Mouse (Mus musculus): ENCODE data around the gene Nrg3. TPM values are rescaled to one million over a fixed set of nuclear protein-coding genes. Genes with fewer than 3 reads are reported as not detected.
"Not testable (repeated sequence)": the region's sequence is repeated elsewhere in the genome, so short reads cannot be mapped to it uniquely, and the experiment has no call there.

Gene Nrg3
- polyA plus RNA-seq, 1 experiment from 2014 or later: not detected

DNA sequence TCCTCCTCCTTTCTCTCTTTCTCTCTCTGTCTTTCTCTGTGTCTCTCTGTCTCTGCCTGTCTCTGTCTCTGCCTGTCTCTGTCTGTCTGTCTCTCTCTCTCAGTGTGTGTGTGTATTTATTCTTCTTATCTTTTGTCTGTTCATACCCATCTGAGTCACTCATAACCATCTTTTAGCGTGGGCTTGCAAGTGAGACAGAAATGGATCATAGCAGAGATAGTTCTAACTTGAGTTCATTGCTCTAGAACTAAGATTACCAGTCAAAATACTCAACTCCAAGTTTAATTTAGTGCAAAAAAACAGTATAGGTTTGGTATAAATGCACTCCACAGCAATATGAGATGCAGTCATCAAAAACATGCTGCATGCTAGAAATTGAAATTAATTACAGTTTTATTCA lies 977.9 kb downstream of the Nrg3 start:
- Histone ChIP-seq H3K9me3 (no peaks in the 10 kb centered on the region), H3K4me1 (no peaks in the 10 kb centered on the region), H3K27me3 (ENCODE audit: insufficient read depth, poor library complexity, severe bottlenecking) (no peaks in the 10 kb centered on the region), H3K4me3 (no peak overlapping the region), H3K27ac (no peak overlapping the region), H3K36me3 (no peaks in the 10 kb centered on the region)
- DNase-seq (ENCODE audit: low spot score): no peak
- 68% methylated on average over 1 of the region's 1 CpGs for WGBS

DNA sequence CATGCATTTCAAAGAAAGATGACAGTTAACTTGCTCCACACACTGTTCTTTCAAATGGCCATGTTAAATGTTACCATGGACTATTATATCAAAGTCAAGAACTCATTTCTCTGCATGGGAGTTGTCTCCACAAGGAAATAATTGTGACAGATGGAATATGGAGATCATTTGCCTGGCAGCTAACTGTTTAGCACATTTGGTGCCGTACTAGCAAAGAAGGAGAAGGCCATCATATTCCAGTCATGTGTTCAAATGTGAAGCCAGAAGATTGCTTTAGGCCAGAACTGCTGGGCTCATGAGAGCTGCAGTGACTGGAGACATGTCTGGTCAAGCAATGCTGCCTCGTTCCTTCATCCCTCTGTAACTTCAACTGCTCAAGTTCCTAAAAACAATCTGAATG lies 1025.8 kb downstream of the Nrg3 start:
- no peak for DNase-seq (ENCODE audit: low spot score)
- WGBS: 83% methylated on average over 2 of the region's 2 CpGs

DNA sequence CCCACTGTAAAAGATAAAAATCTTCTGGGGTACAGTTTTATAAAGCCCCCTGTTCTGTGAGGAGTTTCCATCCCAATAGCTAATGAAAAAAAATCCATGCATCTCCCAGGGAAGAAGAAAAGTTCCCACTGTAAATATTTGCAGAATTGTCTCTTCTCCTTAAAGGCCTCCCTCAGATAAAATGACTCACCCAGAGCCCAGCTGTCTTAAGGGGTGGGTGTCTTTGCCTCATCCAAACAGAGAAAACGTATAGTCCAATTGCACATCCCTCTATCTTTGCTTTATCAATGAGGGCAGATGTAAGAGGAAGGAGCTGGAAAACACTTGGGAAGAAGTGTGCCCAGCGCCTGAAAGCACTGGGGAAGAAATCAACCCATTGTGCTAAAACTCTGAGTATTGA lies 1028.1 kb downstream of the Nrg3 start:
- DNase-seq (ENCODE audit: low spot score): no peak
- no peak overlapping the region for H3K4me3 ChIP-seq
- no peaks in the 10 kb centered on the region for H3K27me3 ChIP-seq (ENCODE audit: insufficient read depth, poor library complexity, severe bottlenecking)
- H3K4me1 ChIP-seq: no peaks in the 10 kb centered on the region
- no peaks in the 10 kb centered on the region for H3K36me3 ChIP-seq
- H3K9me3 ChIP-seq: 0 out of 2 replicates have a peak, but pooled peaks cover 4% of the 10 kb centered on the region
- H3K27ac ChIP-seq: no peak overlapping the region
- 78% methylated on average over 2 of the region's 2 CpGs for whole genome bisulfite sequencing

More for the DNA sequence above, 1025.8 kb downstream of the Nrg3 start:
- Histone ChIP-seq H3K36me3 (no peaks in the 10 kb centered on the region), H3K4me3 (no peak overlapping the region), H3K4me1 (no peaks in the 10 kb centered on the region), H3K9me3 (0 out of 2 replicates have a peak, but pooled peaks cover 4% of the 10 kb centered on the region), H3K27me3 (ENCODE audit: insufficient read depth, poor library complexity, severe bottlenecking) (no peaks in the 10 kb centered on the region), H3K27ac (no peak overlapping the region)

DNA sequence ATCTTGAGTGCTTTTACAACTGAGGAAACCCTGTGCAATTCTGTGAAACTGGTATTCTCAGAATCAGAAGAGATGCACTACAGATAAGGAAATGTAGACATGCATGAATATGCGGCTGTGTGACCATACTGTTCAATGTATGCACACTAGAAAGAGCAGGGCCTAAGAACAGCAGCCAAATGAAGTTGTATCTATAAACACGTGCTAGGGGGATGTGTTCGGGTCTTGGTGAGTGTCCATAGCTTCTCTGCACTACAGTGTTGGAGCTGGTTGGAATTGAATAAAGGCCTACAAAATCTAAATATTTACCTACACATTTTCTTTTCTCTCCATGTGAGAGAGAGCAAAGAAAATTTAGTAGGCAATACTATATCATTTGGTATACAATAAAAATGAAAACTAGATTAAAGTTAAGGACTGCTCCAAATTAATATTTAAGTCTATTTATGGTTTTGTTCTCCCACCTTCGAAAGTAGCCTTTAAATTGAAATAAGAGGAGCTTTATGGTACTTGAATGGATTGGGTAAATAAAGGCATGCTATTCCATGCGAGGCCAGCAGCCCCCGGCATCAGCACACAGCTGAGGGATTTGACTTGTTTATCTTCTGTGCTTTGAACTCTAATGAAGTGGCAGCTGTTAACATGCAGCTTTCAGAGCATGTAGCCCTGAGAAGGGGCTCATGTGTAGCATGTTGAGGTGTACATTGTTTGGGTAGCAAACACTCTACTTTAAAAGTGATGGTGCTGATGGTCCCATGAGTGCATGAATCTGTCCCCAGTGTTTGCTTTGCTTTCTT lies 1038.9 kb downstream of the Nrg3 start:
- Histone ChIP-seq H3K9me3 (no peaks in the 10 kb centered on the region), H3K36me3 (no peaks in the 10 kb centered on the region), H3K4me3 (no peak overlapping the region), H3K27ac (no peak overlapping the region), H3K27me3 (ENCODE audit: insufficient read depth, poor library complexity, severe bottlenecking) (no peaks in the 10 kb centered on the region), H3K4me1 (no peaks in the 10 kb centered on the region)
- WGBS: 71% methylated on average over 6 of the region's 6 CpGs
- no peak for DNase-seq (ENCODE audit: low spot score)

DNA sequence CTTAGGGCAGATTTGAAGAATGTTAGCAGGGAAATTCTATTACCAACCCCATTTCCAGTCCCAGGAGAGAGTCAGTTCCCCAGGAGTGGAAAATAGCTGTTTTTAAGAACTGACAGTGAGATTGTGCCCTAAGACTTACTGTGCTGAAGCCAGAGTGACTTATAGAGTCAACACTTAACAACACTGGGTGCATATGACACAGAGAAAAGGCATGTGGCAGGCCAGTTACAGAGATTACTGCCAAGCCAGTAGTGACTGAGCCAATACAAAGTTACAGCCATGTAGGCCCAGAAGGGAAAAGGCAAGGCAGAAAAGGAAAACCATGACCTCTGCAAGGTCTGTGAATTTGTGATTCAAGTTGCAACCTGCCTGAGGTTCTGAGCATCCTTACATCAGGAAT lies 1098.2 kb downstream of the Nrg3 start:
- Histone ChIP-seq H3K27ac (no peak overlapping the region), H3K36me3 (no peaks in the 10 kb centered on the region), H3K4me3 (no peak overlapping the region)

DNA sequence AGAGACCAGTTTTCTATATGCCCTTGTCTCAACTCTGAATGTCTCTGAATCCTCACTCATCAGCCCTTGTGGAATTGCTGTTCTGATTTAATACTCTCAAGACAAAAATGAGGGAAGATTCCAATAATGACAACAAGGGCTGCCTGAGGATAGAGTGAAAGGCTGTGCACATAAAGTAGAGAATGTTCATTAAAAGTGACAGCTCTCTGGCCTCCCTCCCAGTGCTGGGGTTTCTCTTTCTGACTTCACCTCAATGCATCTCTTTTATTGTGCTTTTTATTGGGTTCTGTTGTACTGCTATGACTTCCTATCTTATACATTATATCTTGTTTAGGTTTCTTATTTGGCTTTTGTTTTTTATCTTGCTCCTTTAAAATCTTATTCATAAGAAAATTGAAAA lies 1131.9 kb downstream of the Nrg3 start:
- H3K9me3 ChIP-seq: no peaks in the 10 kb centered on the region
- no peak overlapping the region for H3K27ac ChIP-seq
- no peaks in the 10 kb centered on the region for H3K36me3 ChIP-seq
- no peaks in the 10 kb centered on the region for H3K27me3 ChIP-seq (ENCODE audit: insufficient read depth, poor library complexity, severe bottlenecking)
- DNase-seq (ENCODE audit: low spot score): no peak
- no peak overlapping the region for H3K4me3 ChIP-seq
- no peaks in the 10 kb centered on the region for H3K4me1 ChIP-seq

More for the DNA sequence above, 1098.2 kb downstream of the Nrg3 start:
- DNase-seq (ENCODE audit: low spot score): no peak
- no peaks in the 10 kb centered on the region for H3K4me1 ChIP-seq
- no peaks in the 10 kb centered on the region for H3K27me3 ChIP-seq (ENCODE audit: insufficient read depth, poor library complexity, severe bottlenecking)
- no peaks in the 10 kb centered on the region for H3K9me3 ChIP-seq

DNA sequence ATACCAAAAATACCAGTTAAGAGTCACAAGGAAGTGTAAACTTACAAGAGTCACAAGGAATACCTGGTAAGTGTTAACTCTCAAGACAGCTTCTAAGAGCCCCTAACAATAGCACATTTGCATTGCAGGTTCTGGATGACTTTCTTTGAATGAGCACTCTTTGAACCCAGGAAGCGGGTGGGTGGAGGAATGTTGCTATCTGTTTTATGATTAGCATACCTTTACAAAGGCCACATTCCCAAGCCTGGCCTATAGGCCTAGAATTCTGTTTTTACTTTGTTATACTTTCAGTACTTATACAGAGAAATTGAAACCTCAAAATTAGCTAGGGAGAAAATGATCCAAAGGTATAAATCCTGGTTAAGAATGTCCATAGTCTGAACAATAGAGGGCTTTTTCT lies 1150.0 kb downstream of the Nrg3 start:
- not testable (repeated sequence) for DNase-seq (ENCODE audit: low spot score); H3K9me3 ChIP-seq; H3K4me1 ChIP-seq; H3K36me3 ChIP-seq; H3K27me3 ChIP-seq (ENCODE audit: insufficient read depth, poor library complexity, severe bottlenecking); H3K27ac ChIP-seq; H3K4me3 ChIP-seq
- 58% methylated on average over 1 of the region's 1 CpGs for WGBS

DNA sequence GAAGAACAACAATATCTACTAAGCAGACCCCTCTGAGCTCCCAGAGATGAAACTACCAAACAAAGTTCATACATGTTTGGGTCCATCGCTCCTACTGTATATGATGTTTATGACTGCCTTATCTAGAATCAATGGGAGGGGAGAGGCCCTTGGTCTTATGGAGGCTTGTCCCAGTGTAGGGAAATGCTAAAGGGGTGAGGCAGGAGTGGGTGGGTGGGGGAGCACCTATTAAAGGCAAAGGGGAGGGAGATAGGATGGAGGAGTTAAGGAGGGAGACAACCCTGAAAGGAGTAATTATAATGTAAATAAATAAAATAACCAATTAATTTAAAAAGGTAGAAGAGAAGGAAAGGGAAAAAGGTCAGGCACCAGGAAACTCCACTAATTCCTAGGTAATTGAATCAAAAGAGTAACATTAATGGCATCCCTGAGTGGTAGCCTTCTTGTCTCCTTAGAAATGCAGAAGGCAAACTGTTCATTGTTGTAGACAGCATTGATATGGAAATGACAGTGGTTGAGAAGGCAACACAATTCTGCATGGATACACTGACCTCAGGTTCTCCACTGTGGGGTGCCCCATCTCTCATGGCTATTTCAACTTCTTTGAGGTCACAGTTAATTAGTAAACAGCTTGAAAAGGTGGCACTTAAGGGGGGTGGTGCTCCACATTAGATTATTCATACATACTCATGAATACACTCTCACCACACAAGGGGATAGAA lies 1152.1 kb downstream of the Nrg3 start:
- Histone ChIP-seq H3K9me3 (no peaks in the 10 kb centered on the region), H3K4me1 (no peaks in the 10 kb centered on the region), H3K27ac (no peak overlapping the region), H3K4me3 (no peak overlapping the region), H3K36me3 (no peaks in the 10 kb centered on the region), H3K27me3 (ENCODE audit: insufficient read depth, poor library complexity, severe bottlenecking) (no peaks in the 10 kb centered on the region)
- 100% methylated on average over 1 of the region's 1 CpGs for WGBS
- DNase-seq (ENCODE audit: low spot score): no peak

Small RNA genes within 50 kb of the gene (microRNA-seq; reads per million reads assigned to microRNA genes)
- gene Gm27332: not detected

All from heart, embryonic 10.5 days (tissue).